Mouse (Mus musculus) olfactory bulb, adult 2 months (tissue): ENCODE results near the gene Zfp704.

Source experiments
- CTCF ChIP-seq: fragments of 200-500 bp; IDR thresholded peaks from 2 replicates; pipeline ENCODE4 v1.5.1; 2012; ENCODE audit warnings: low read depth, mild to moderate bottlenecking, low read length, moderate library complexity; ENCODE audit not compliant: insufficient read depth
- POLR2A ChIP-seq: fragments of 200-500 bp; IDR thresholded peaks from 2 replicates; pipeline ENCODE4 v1.6.1; 2012; ENCODE audit warnings: mild to moderate bottlenecking, low read depth, low read length, moderate library complexity; ENCODE audit not compliant: insufficient read depth

DNA sequence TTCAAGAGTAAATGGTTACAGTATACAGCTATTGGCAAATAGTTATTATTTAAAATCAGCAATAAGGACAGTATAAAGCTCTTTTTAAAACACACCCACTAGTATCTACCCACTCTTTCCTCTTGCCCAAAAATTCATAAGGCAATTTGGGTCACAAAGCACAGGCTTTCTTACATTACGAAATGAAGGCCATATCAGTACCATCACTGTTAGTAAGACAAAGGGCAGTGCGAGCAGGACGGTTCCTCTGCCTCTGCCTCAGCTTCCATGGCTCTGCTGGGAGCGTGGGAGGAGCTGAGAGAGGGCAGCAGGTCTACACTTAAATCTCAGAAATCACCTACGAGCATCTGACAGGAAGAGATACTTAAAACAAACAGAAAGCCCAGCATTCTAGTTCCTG, 53.7 kb downstream of the Zfp704 start:
- TF ChIP-seq POLR2A (no peak), CTCF (no peak)
